Mouse (Mus musculus) embryonic fibroblast, embryonic 13.5 days (primary cell): ENCODE data around the gene Rpn1.

Experiments used
- CTCF ChIP-seq: IDR thresholded peaks from 2 replicates; pipeline ENCODE4 v1.5.1; 2011; ENCODE audit warnings: mild to moderate bottlenecking, control low read depth, low read length, moderate library complexity, borderline replicate concordance; ENCODE audit not compliant: insufficient read depth
- POLR2A ChIP-seq: IDR thresholded peaks from 2 replicates; pipeline ENCODE4 v1.6.1; 2011; ENCODE audit warnings: low read depth, mild to moderate bottlenecking, control low read depth, low read length, moderate library complexity

- TF ChIP-seq CTCF (no peak), POLR2A (no peak)
Observed at GRCm38 (mm10) chr6:88062398-88062797, 21.9 kb upstream of the Rpn1 start.
